Mouse (Mus musculus) bone marrow macrophage, adult 2 months (primary cell): ENCODE data around the gene Pjvk. TPM values are rescaled to one million over a fixed set of nuclear protein-coding genes. Genes with fewer than 3 reads are reported as not detected.

Experiments used
- H3K27ac ChIP-seq: 2 replicates; pipeline ENCODE4 v1.5.1; 2012; ENCODE audit warnings: low read depth, low read length; ENCODE audit not compliant: insufficient read depth
- H3K4me1 ChIP-seq: 2 replicates; pipeline ENCODE4 v1.6.1; 2012; ENCODE audit warnings: low read length; ENCODE audit not compliant: control insufficient read depth, insufficient read depth
- H3K4me3 ChIP-seq: 2 replicates; pipeline ENCODE4 v1.5.1; 2012; ENCODE audit warnings: mild to moderate bottlenecking, low read length, moderate library complexity; ENCODE audit not compliant: insufficient read depth
- CTCF ChIP-seq: IDR thresholded peaks from 2 replicates; pipeline ENCODE4 v1.5.1; 2012; ENCODE audit warnings: low read depth, mild to moderate bottlenecking, low read length, moderate library complexity
- POLR2A ChIP-seq: IDR thresholded peaks from 2 replicates; pipeline ENCODE4 v1.6.1; 2012; ENCODE audit warnings: mild to moderate bottlenecking, low read depth, low read length, borderline replicate concordance
- polyA plus RNA-seq: library from polyadenylated mRNA; stranded (reverse); fragments of >200 nt; gene quantifications from 2 replicates; pipeline ENCODE4 v1.2.4, GENCODE M21; 2012; ENCODE audit not compliant: missing spikeins, insufficient read depth, insufficient read length

The Pjvk gene
- polyA plus RNA-seq, 1 experiment, result 0.84 TPM

- H3K4me3 ChIP-seq, result no peak overlapping the region
- H3K4me1 ChIP-seq, result no peaks in the 10 kb centered on the region; the same call in 1 of the 2 replicates
- no peak for TF ChIP-seq CTCF
- no peak for TF ChIP-seq POLR2A
- H3K27ac ChIP-seq, result no peak overlapping the region
These were observed 18.0 kb upstream of the Pjvk start for GRCm38 (mm10) chr2:76630293-76630692.

GRCm38 (mm10) chr2:76631600-76631999 lies 16.7 kb upstream of the Pjvk start:
- H3K4me3 ChIP-seq, result no peak overlapping the region
- no peaks in the 10 kb centered on the region; the same call in 1 of the 2 replicates for H3K4me1 ChIP-seq
- TF ChIP-seq CTCF, result no peak
- no peak for TF ChIP-seq POLR2A
- no peak overlapping the region for H3K27ac ChIP-seq

- peaks cover 7% of the 10 kb centered on the region; the same call in 1 of the 2 replicates for H3K4me1 ChIP-seq
- TF ChIP-seq CTCF, result no peak
- no peak for TF ChIP-seq POLR2A
- H3K4me3 ChIP-seq, result no peak overlapping the region
- no peak overlapping the region for H3K27ac ChIP-seq
These were observed 8.6 kb upstream of the Pjvk start for GRCm38 (mm10) chr2:76639637-76640036.

DNA sequence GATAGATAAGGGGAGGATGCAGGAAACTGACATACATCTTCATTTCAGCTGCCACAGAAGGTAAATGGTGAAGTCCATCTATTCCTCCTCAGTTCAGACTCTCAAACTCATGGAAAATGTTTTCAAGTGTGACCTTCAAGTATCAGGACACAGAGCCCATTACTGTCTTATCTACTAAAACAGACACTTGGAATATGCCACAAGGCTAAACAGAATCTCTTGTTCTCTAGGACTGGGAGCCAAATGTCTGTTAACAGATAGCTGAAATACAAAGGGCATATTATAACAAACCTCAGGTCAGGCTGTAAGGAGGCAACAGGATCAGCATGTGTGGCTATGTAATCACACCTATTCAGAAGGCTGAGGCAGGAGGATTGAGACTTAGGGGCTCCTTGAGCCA lies 4.5 kb upstream of the Pjvk start:
- TF ChIP-seq CTCF, result no peak
- TF ChIP-seq POLR2A, result no peak
- Histone ChIP-seq H3K4me1 (peaks cover 13% of the 10 kb centered on the region), H3K27ac (peak overlapping the region; percentile 37; the same call in 1 of the 2 replicates), H3K4me3 (no peak overlapping the region)

DNA sequence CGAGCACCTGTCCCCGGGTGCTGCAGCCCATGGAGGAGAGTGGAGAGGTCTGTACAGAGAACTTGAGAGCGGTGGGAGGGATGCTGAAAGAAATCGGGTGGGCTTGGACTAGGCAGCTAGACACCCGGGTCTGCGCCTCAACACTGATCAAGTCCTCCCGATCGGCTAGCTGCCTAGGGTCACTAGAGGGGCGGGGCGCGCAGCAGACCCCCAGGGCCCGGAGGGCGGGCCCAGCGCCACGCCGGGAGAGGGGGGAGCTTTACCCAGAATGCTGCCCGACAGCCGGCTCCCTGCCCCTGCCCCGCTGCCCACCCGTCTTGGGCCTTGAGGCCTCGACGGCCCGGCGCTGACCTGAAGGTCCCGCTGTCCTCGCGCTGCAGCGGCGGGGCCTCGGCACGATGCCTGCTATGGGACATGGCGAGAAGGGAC lies 821 bp upstream of the Pjvk start:
- TF ChIP-seq CTCF, result no peak
- TF ChIP-seq POLR2A, result no peak
- H3K4me3 ChIP-seq, result peak overlapping the region; percentile 97
- peak overlapping the region; percentile 58 for H3K27ac ChIP-seq
- peaks cover 13% of the 10 kb centered on the region for H3K4me1 ChIP-seq

DNA sequence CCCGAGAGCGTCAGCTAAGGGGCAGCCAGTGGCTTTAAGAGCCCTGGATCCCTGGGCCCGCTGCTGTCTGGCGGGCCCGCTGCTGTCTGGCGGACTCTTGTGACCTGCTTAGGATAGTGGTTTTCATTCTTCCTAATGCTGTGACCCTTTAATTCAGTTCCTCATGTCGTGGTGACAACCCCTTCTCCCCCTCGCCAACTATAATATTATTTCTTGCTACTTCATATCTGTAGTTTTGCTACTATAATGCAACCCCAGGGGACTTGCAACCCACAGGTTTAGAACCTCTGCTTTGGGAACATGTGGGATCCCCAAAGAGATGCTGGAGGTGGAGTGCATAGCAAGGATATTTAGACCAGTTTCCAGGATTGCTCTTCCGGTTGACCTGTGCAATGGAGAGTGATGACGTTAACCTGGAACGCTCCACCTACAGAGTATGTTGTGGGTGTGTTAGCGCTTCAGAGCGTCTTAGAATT lies 428 bp downstream of the Pjvk start:
- TF ChIP-seq POLR2A (no peak), CTCF (no peak)
- H3K4me3 ChIP-seq, result peak overlapping the region; percentile 41; the same call in 1 of the 2 replicates
- peaks cover 13% of the 10 kb centered on the region for H3K4me1 ChIP-seq
- H3K27ac ChIP-seq, result no peak overlapping the region

DNA sequence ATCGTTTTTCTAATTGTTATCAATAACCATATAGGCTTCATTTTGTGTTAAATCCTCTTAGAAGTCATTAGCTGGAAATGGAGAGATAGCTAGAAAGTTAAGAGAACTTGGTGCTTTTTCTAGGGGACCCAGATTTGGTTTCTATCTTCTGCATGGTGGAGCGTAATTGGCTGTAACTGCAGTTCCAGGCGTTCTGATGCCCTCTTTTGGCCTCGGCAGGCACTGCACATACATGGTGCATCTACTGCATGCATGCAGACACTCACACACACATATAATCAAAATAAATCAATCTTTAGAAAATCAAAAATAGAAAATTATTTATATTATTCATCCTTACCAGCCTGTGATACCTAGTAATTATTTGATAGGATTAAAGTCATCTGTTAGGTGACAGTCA lies 4.8 kb downstream of the Pjvk start:
- no peak overlapping the region for H3K27ac ChIP-seq
- TF ChIP-seq POLR2A (no peak), CTCF (no peak)
- no peak overlapping the region for H3K4me3 ChIP-seq
- peaks cover 3% of the 10 kb centered on the region for H3K4me1 ChIP-seq

DNA sequence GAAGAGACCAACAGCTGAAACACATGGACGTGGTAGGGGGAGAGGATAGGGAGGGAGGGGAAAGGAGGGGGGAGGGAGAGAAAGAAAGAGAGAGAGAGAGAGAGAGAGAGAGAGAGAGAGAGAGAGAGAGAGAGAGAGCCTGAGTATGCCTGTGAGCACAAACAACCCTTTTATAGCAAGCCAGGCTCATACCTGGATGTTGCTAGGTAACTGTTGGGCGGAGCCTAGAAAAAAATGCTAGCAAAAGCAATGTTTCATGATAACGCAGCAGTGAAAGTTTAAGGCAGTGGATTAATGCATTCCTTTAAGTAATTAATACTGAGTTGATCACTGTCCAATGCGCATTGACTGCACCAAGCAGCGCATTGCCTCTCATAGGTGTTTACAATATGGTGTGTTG lies 6.4 kb downstream of the Pjvk start:
- no peaks in the 10 kb centered on the region for H3K4me1 ChIP-seq
- H3K27ac ChIP-seq, result no peak overlapping the region
- TF ChIP-seq CTCF, result no peak
- H3K4me3 ChIP-seq, result no peak overlapping the region

DNA sequence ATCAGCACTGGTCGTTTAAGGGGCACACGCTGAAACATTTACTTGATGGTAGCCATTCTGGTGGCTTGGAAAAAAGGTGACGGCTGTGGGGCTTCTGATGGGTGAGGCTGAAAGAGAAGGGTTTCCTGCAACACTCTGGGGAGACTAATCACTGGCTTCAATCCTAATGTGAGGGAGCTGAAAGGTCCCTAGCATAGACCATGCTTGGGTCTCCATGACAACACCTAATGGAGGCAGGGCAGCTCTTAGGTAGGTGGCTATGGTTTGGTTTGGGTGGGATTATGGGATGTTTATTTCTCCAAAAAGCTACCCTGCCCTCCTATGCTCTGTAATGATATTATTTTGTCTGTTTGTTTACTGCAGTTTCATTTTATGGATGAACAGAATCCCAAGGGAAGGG lies 7.2 kb downstream of the Pjvk start:
- TF ChIP-seq CTCF, result no peak
- TF ChIP-seq POLR2A, result no peak
- H3K4me3 ChIP-seq, result no peak overlapping the region
- H3K27ac ChIP-seq, result no peak overlapping the region
- H3K4me1 ChIP-seq, result no peaks in the 10 kb centered on the region

- Histone ChIP-seq H3K4me3 (no peak overlapping the region), H3K27ac (no peak overlapping the region), H3K4me1 (no peaks in the 10 kb centered on the region)
- TF ChIP-seq CTCF (peak; percentile 47; the same call in 1 of the 2 replicates), POLR2A (no peak)
These were observed 7.7 kb downstream of the Pjvk start for GRCm38 (mm10) chr2:76655982-76656381.

GRCm38 (mm10) chr2:76658551-76658950 lies 10.3 kb downstream of the Pjvk start:
- no peak overlapping the region for H3K27ac ChIP-seq
- no peak overlapping the region for H3K4me3 ChIP-seq
- no peak for TF ChIP-seq POLR2A
- no peak for TF ChIP-seq CTCF
- no peaks in the 10 kb centered on the region for H3K4me1 ChIP-seq
